Mouse (Mus musculus) heart, postnatal 0 days (tissue): ENCODE results near the gene Rnf187. TPM values are rescaled to one million over a fixed set of nuclear protein-coding genes. Genes with fewer than 3 reads are reported as not detected.
A peak's percentile ranks its signal among the peaks of the same experiment; 100 is the strongest.

Experiments
- ATAC-seq: fragments of 200-750 bp; cut with Nextera tagmentation; 2 replicates; pipeline ENCODE4 v1.8.0; 2017; ENCODE audit warnings: low read depth, moderate number of reproducible peaks, moderate library complexity; ENCODE audit not compliant: insufficient read depth
- DNase-seq: peaks from one replicate; pipeline ENCODE4 v3.0.0-alpha.2; 2016; ENCODE audit warnings: low spot score
- H3K27ac ChIP-seq: fragments of 300-500 bp; sonication (generic); 2 replicates; pipeline ENCODE4 v1.5.1; 2014; ENCODE audit warnings: low read depth, mild to moderate bottlenecking
- H3K27me3 ChIP-seq: fragments of 300-500 bp; sonication (generic); 2 replicates; pipeline ENCODE4 v1.6.1; 2014; ENCODE audit warnings: low read length, mixed read lengths; ENCODE audit not compliant: control insufficient read depth, insufficient read depth
- H3K36me3 ChIP-seq: fragments of 300-500 bp; sonication (generic); replicated peaks from 2 replicates; pipeline ENCODE4 v1.6.1; 2014; ENCODE audit warnings: low read length, mixed read lengths; ENCODE audit not compliant: control insufficient read depth, insufficient read depth
- H3K4me1 ChIP-seq: fragments of 300-500 bp; sonication (generic); 2 replicates; pipeline ENCODE4 v1.6.1; 2014; ENCODE audit warnings: antibody characterized with exemption; ENCODE audit not compliant: control insufficient read depth, insufficient read depth
- H3K4me2 ChIP-seq: fragments of 300-500 bp; sonication (generic); 2 replicates; pipeline ENCODE4 v1.6.1; 2014; ENCODE audit warnings: low read depth, mild to moderate bottlenecking, low read length, moderate library complexity
- H3K4me3 ChIP-seq: fragments of 300-500 bp; sonication (generic); 2 replicates; pipeline ENCODE4 v1.5.1; 2014; ENCODE audit warnings: low read depth, low read length
- H3K9ac ChIP-seq: fragments of 300-500 bp; sonication (generic); replicated peaks from 2 replicates; pipeline ENCODE4 v1.6.1; 2014; ENCODE audit warnings: low read depth, low read length, mixed read lengths
- H3K9me3 ChIP-seq: fragments of 300-500 bp; sonication (generic); replicated peaks from 2 replicates; pipeline ENCODE4 v1.6.1; 2016; ENCODE audit warnings: low read length; ENCODE audit not compliant: control insufficient read depth
- CTCF ChIP-seq: IDR thresholded peaks from 2 replicates; pipeline ENCODE4 v1.5.1; 2016; ENCODE audit warnings: antibody characterized with exemption, control low read depth, low read depth
- EP300 ChIP-seq: IDR thresholded peaks from 2 replicates; pipeline ENCODE4 v1.6.1; 2016; ENCODE audit warnings: antibody characterized with exemption, low read depth
- WGBS: fragments of 180-500 bp; shearing (Covaris S2); extraction: QIAGEN DNeasy Blood & Tissue Kit; methylation state at CpG from one replicate; pipeline ENCODE4 v1.1.7; 2014; 5-methylcytosine and 5-hydroxymethylcytosine counted together
- polyA plus RNA-seq: library from polyadenylated mRNA; unstranded; fragments of >200 nt; fragmentation: Nextera tagmentation; extraction: Ambion mirVana; gene quantifications from 2 replicates; pipeline ENCODE4 v1.2.1, GENCODE M21; 2015
- total RNA-seq: library from RNA; depleted of rRNA; stranded (reverse); fragments of >200 nt; gene quantifications from 2 replicates; pipeline ENCODE4 v1.2.3, GENCODE M21; 2014; ENCODE audit warnings: low replicate concordance

Rnf187 gene
- total and polyA plus RNA-seq, 2 experiments from 2014 or later, result 147 to 362 TPM

GRCm38 (mm10) chr11:58959186-58959825 lies 20.6 kb upstream of the Rnf187 start:
- TF ChIP-seq EP300, result no peak
- no peak for TF ChIP-seq CTCF
- H3K27ac ChIP-seq, result no peak overlapping the region
- no peak for ATAC-seq
- H3K9me3 ChIP-seq, result no peaks in the 10 kb centered on the region
- peak overlapping the region; percentile 49 for H3K4me3 ChIP-seq
- 0 out of 2 replicates have a peak overlapping the region, but pooled peaks have one; percentile 26 for H3K9ac ChIP-seq
- no peak for DNase-seq
- H3K27me3 ChIP-seq, result peaks cover 5% of the 10 kb centered on the region; the same call in 1 of the 2 replicates
- H3K36me3 ChIP-seq, result peaks cover 18% of the 10 kb centered on the region; the same call in 1 of the 2 replicates
- WGBS, result 33% methylated on average over 15 of the region's 15 CpGs
- H3K4me2 ChIP-seq, result peak overlapping the region; percentile 71
- peaks cover 12% of the 10 kb centered on the region for H3K4me1 ChIP-seq

- WGBS, result 89% methylated on average over 6 of the region's 6 CpGs
- TF ChIP-seq CTCF (no peak), EP300 (no peak)
These were observed 19.8 kb upstream of the Rnf187 start for GRCm38 (mm10) chr11:58958536-58958935.

GRCm38 (mm10) chr11:58957226-58957914 lies 18.7 kb upstream of the Rnf187 start:
- DNase-seq, result no peak
- Histone ChIP-seq H3K4me3 (no peak overlapping the region), H3K27ac (no peak overlapping the region), H3K4me1 (peaks cover 23% of the 10 kb centered on the region), H3K36me3 (peaks cover 18% of the 10 kb centered on the region; the same call in 1 of the 2 replicates), H3K9me3 (no peaks in the 10 kb centered on the region), H3K9ac (peak overlapping the region; percentile 9; the same call in 1 of the 2 replicates), H3K27me3 (peaks cover 5% of the 10 kb centered on the region; the same call in 1 of the 2 replicates), H3K4me2 (peak overlapping the region; percentile 92)
- WGBS, result 68% methylated on average over 5 of the region's 5 CpGs
- no peak for ATAC-seq
- no peak for TF ChIP-seq EP300
- TF ChIP-seq CTCF, result no peak

More at GRCm38 (mm10) chr11:58958536-58958935, 19.8 kb upstream of the Rnf187 start:
- no peak for DNase-seq
- peaks cover 5% of the 10 kb centered on the region; the same call in 1 of the 2 replicates for H3K27me3 ChIP-seq
- H3K36me3 ChIP-seq, result peaks cover 18% of the 10 kb centered on the region; the same call in 1 of the 2 replicates
- no peaks in the 10 kb centered on the region for H3K9me3 ChIP-seq
- H3K4me1 ChIP-seq, result peaks cover 16% of the 10 kb centered on the region
- no peak overlapping the region for H3K4me3 ChIP-seq
- no peak overlapping the region for H3K9ac ChIP-seq
- H3K4me2 ChIP-seq, result no peak overlapping the region
- H3K27ac ChIP-seq, result no peak overlapping the region
- no peak for ATAC-seq

- no peaks in the 10 kb centered on the region for H3K9me3 ChIP-seq
- no peak for TF ChIP-seq EP300
- 31% methylated on average over 8 of the region's 8 CpGs for WGBS
- H3K36me3 ChIP-seq, result peaks cover 18% of the 10 kb centered on the region; the same call in 1 of the 2 replicates
- H3K27ac ChIP-seq, result peak overlapping the region; percentile 97
- peaks cover 23% of the 10 kb centered on the region for H3K4me1 ChIP-seq
- H3K4me2 ChIP-seq, result peak overlapping the region; percentile 92
- DNase-seq, result no peak
- peak overlapping the region; percentile 72 for H3K4me3 ChIP-seq
- no peak for ATAC-seq
- H3K27me3 ChIP-seq, result peaks cover 7% of the 10 kb centered on the region; the same call in 1 of the 2 replicates
- H3K9ac ChIP-seq, result peak overlapping the region; percentile 79
These were observed 17.1 kb upstream of the Rnf187 start for GRCm38 (mm10) chr11:58955868-58956257.

GRCm38 (mm10) chr11:58955143-58955867 lies 16.6 kb upstream of the Rnf187 start:
- H3K4me1 ChIP-seq, result peaks cover 23% of the 10 kb centered on the region
- H3K36me3 ChIP-seq, result peaks cover 18% of the 10 kb centered on the region; the same call in 1 of the 2 replicates
- ATAC-seq, result no peak; the same call in 1 of the 2 replicates
- H3K27ac ChIP-seq, result peak overlapping the region; percentile 97
- peak overlapping the region; percentile 79 for H3K9ac ChIP-seq
- peak overlapping the region; percentile 72 for H3K4me3 ChIP-seq
- DNase-seq, result no peak
- H3K9me3 ChIP-seq, result no peaks in the 10 kb centered on the region
- H3K4me2 ChIP-seq, result peak overlapping the region; percentile 92
- H3K27me3 ChIP-seq, result peaks cover 12% of the 10 kb centered on the region; the same call in 1 of the 2 replicates
- TF ChIP-seq CTCF (no peak), EP300 (no peak; the same call in 1 of the 2 replicates)
- WGBS, result under 1% methylated on average over 20 of the region's 20 CpGs
